Mouse (Mus musculus) E14TG2a.4 (cell line): ENCODE results near the gene 4930556J24Rik.

Experiments
- CTCF ChIP-seq: conservative IDR thresholded peaks from 2 replicates; pipeline ENCODE4 v1.5.1; 2014; ENCODE audit warnings: low read length
- NANOG ChIP-seq: IDR thresholded peaks from 2 replicates; pipeline ENCODE4 v1.6.1; 2014; ENCODE audit warnings: borderline replicate concordance, low read length, mixed read lengths

- TF ChIP-seq CTCF (no peak), NANOG (no peak)
These were observed 3.5 kb downstream of the 4930556J24Rik start for GRCm38 (mm10) chr11:3973081-3973480.
